Mouse (Mus musculus) hindbrain, embryonic 16.5 days (tissue): Measurements from ENCODE around the gene Pdcd2l. TPM values are rescaled to one million over a fixed set of nuclear protein-coding genes. Genes with fewer than 3 reads are reported as not detected.
"Not testable (repeated sequence)": the region's sequence is repeated elsewhere in the genome, so short reads cannot be mapped to it uniquely, and the experiment has no call there.

Experiments used
- ATAC-seq: fragments of 200-750 bp; cut with Nextera tagmentation; 2 replicates; pipeline ENCODE4 v1.8.0; 2017; ENCODE audit warnings: moderate TSS enrichment, moderate library complexity
- H3K27ac ChIP-seq: fragments of 300-500 bp; sonication (generic); 2 replicates; pipeline ENCODE4 v1.5.1; 2014; ENCODE audit warnings: low read depth, mild to moderate bottlenecking, control low read depth, low read length, moderate library complexity
- H3K27me3 ChIP-seq: fragments of 300-500 bp; sonication (generic); replicated peaks from 2 replicates; pipeline ENCODE4 v1.6.1; 2014; ENCODE audit warnings: low read length; ENCODE audit not compliant: control insufficient read depth, insufficient read depth
- H3K36me3 ChIP-seq: fragments of 300-500 bp; sonication (generic); 2 replicates; pipeline ENCODE4 v1.6.1; 2014; ENCODE audit warnings: mild to moderate bottlenecking, low read length, moderate library complexity, mixed read lengths; ENCODE audit not compliant: control insufficient read depth, insufficient read depth
- H3K4me1 ChIP-seq: fragments of 300-500 bp; sonication (generic); 2 replicates; pipeline ENCODE4 v1.6.1; 2014; ENCODE audit warnings: low read depth, low read length; ENCODE audit not compliant: control insufficient read depth, insufficient read depth
- H3K4me2 ChIP-seq: fragments of 300-500 bp; sonication (generic); 2 replicates; pipeline ENCODE4 v1.6.1; 2014; ENCODE audit warnings: mild to moderate bottlenecking, low read length, control low read depth, moderate library complexity
- H3K4me3 ChIP-seq: fragments of 300-500 bp; sonication (generic); 2 replicates; pipeline ENCODE4 v1.5.1; 2014; ENCODE audit warnings: mild to moderate bottlenecking, low read length, control low read depth, moderate library complexity
- H3K9ac ChIP-seq: fragments of 300-500 bp; sonication (generic); 2 replicates; pipeline ENCODE4 v1.6.1; 2014; ENCODE audit warnings: low read depth, mild to moderate bottlenecking, control low read depth, low read length, moderate library complexity
- H3K9me3 ChIP-seq: fragments of 300-500 bp; sonication (generic); 2 replicates; pipeline ENCODE4 v1.6.1; 2014; ENCODE audit warnings: mild to moderate bottlenecking, low read length, moderate library complexity; ENCODE audit not compliant: control insufficient read depth
- WGBS: fragments of 180-500 bp; shearing (Covaris S2); extraction: QIAGEN DNeasy Blood & Tissue Kit; methylation state at CpG from one replicate; pipeline ENCODE4 v1.1.7; 2014; 5-methylcytosine and 5-hydroxymethylcytosine counted together
- polyA plus RNA-seq: library from polyadenylated mRNA; unstranded; fragments of >200 nt; fragmentation: Nextera tagmentation; extraction: Ambion mirVana; gene quantifications from 2 replicates; pipeline ENCODE4 v1.2.1, GENCODE M21; 2015

Gene Pdcd2l
- polyA plus RNA-seq, 1 experiment from 2014 or later: 87.3 TPM

DNA sequence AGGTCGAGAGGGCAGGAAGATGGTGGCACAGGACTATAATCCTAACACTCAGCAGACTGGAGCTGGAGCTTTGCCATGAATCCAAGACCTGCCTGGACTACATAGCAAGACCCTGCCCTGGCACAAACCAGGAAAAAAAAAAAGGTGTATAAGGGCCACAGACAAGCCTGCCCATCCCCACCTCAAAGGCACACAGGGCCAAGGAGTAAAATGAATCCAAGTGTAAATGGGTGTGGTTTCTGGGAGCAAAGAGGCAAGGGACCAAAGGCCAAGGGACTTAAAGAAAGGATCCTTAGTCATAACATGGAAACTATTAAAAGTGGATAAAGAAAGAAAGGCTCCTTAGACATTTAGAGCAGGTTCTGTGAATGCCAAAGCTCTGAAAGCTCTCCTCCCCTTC lies 22.0 kb upstream of the Pdcd2l start:
- Histone ChIP-seq H3K36me3 (peaks cover 58% of the 10 kb centered on the region), H3K27ac (no peak overlapping the region), H3K9me3 (no peaks in the 10 kb centered on the region), H3K4me1 (no peaks in the 10 kb centered on the region), H3K4me2 (no peak overlapping the region), H3K27me3 (no peaks in the 10 kb centered on the region), H3K4me3 (no peak overlapping the region), H3K9ac (no peak overlapping the region)
- no peak for ATAC-seq
- 82% methylated on average over 1 of the region's 1 CpGs for WGBS

GRCm38 (mm10) chr7:34216474-34216873 lies 20.0 kb upstream of the Pdcd2l start:
- no peaks in the 10 kb centered on the region for H3K9me3 ChIP-seq
- H3K4me2 ChIP-seq: no peak overlapping the region
- 93% methylated on average over 10 of the region's 10 CpGs for WGBS
- H3K36me3 ChIP-seq: peaks cover 64% of the 10 kb centered on the region
- H3K4me3 ChIP-seq: no peak overlapping the region
- no peak overlapping the region for H3K27ac ChIP-seq
- H3K27me3 ChIP-seq: no peaks in the 10 kb centered on the region
- no peak for ATAC-seq
- H3K4me1 ChIP-seq: no peaks in the 10 kb centered on the region
- H3K9ac ChIP-seq: no peak overlapping the region

DNA sequence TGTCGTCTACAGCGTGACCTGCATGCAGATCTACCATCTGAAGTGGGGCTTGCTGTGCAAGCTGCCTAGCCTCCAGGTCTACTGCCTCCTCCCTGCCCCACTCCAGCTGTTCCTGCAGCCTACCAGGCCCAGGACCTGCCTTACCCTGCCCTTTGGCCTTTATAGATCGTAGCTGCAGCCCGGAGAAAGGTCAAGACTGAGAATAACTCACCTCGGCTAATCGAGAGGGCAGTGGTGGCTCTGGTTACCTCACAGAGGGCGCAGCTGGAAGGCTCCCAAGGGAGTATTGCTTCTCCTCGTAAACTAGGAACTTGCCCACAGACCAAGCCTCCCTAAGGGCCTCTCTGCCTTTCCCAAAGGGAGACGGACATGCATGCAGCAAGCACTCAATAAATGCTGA lies 19.0 kb upstream of the Pdcd2l start:
- no peak overlapping the region for H3K4me2 ChIP-seq
- no peak overlapping the region for H3K4me3 ChIP-seq
- H3K36me3 ChIP-seq: peaks cover 66% of the 10 kb centered on the region
- no peaks in the 10 kb centered on the region for H3K4me1 ChIP-seq
- ATAC-seq: no peak
- no peak overlapping the region for H3K9ac ChIP-seq
- 91% methylated on average over 9 of the region's 9 CpGs for WGBS
- no peaks in the 10 kb centered on the region for H3K9me3 ChIP-seq
- no peak overlapping the region for H3K27ac ChIP-seq
- no peaks in the 10 kb centered on the region for H3K27me3 ChIP-seq

- H3K9me3 ChIP-seq: no peaks in the 10 kb centered on the region
- no peaks in the 10 kb centered on the region for H3K27me3 ChIP-seq
- no peak overlapping the region for H3K27ac ChIP-seq
- WGBS: 85% methylated on average over 8 of the region's 8 CpGs
- H3K4me3 ChIP-seq: no peak overlapping the region
- H3K4me1 ChIP-seq: no peaks in the 10 kb centered on the region
- ATAC-seq: no peak
- H3K9ac ChIP-seq: no peak overlapping the region
- H3K36me3 ChIP-seq: peaks cover 61% of the 10 kb centered on the region
- H3K4me2 ChIP-seq: no peak overlapping the region
Measured at GRCm38 (mm10) chr7:34214644-34215043, 18.2 kb upstream of the Pdcd2l start.

- H3K9me3 ChIP-seq: no peaks in the 10 kb centered on the region
- no peak overlapping the region for H3K9ac ChIP-seq
- H3K36me3 ChIP-seq: peaks cover 60% of the 10 kb centered on the region
- no peaks in the 10 kb centered on the region for H3K4me1 ChIP-seq
- ATAC-seq: no peak
- no peaks in the 10 kb centered on the region for H3K27me3 ChIP-seq
- no peak overlapping the region for H3K27ac ChIP-seq
- no peak overlapping the region for H3K4me2 ChIP-seq
- WGBS: 95% methylated on average over 7 of the region's 7 CpGs
- H3K4me3 ChIP-seq: no peak overlapping the region
Measured at GRCm38 (mm10) chr7:34213281-34213680, 16.8 kb upstream of the Pdcd2l start.

- no peak for ATAC-seq
- no peak overlapping the region for H3K27ac ChIP-seq
- no peaks in the 10 kb centered on the region for H3K27me3 ChIP-seq
- 92% methylated on average over 9 of the region's 9 CpGs for WGBS
- H3K4me1 ChIP-seq: no peaks in the 10 kb centered on the region
- H3K4me3 ChIP-seq: no peak overlapping the region
- no peak overlapping the region for H3K4me2 ChIP-seq
- no peak overlapping the region for H3K9ac ChIP-seq
- peaks cover 77% of the 10 kb centered on the region for H3K36me3 ChIP-seq
- H3K9me3 ChIP-seq: no peaks in the 10 kb centered on the region
Measured at GRCm38 (mm10) chr7:34208027-34208745, 11.7 kb upstream of the Pdcd2l start.

- no peak overlapping the region for H3K9ac ChIP-seq
- ATAC-seq: no peak
- H3K4me3 ChIP-seq: no peak overlapping the region
- H3K4me1 ChIP-seq: no peaks in the 10 kb centered on the region
- WGBS: 96% methylated on average over 6 of the region's 6 CpGs
- no peak overlapping the region for H3K4me2 ChIP-seq
- H3K27me3 ChIP-seq: no peaks in the 10 kb centered on the region
- H3K9me3 ChIP-seq: no peaks in the 10 kb centered on the region
- no peak overlapping the region for H3K27ac ChIP-seq
- H3K36me3 ChIP-seq: peaks cover 79% of the 10 kb centered on the region
Measured at GRCm38 (mm10) chr7:34206331-34206730, 9.9 kb upstream of the Pdcd2l start.

- H3K36me3 ChIP-seq: peaks cover 62% of the 10 kb centered on the region
- ATAC-seq: 0 out of 2 replicates have a peak, but pooled peaks have one; percentile 50
- H3K4me3 ChIP-seq, H3K27ac ChIP-seq, H3K9me3 ChIP-seq, H3K4me2 ChIP-seq, H3K4me1 ChIP-seq, H3K27me3 ChIP-seq, H3K9ac ChIP-seq: not testable (repeated sequence)
- 87% methylated on average over 10 of the region's 10 CpGs for WGBS
Measured at GRCm38 (mm10) chr7:34202147-34202546, 5.7 kb upstream of the Pdcd2l start.

GRCm38 (mm10) chr7:34200829-34201228 lies 4.4 kb upstream of the Pdcd2l start:
- no peak overlapping the region for H3K4me2 ChIP-seq
- peaks cover 51% of the 10 kb centered on the region for H3K36me3 ChIP-seq
- no peak overlapping the region for H3K4me3 ChIP-seq
- WGBS: 100% methylated on average over 2 of the region's 2 CpGs
- peaks cover 1% of the 10 kb centered on the region; the same call in 1 of the 2 replicates for H3K4me1 ChIP-seq
- H3K9me3 ChIP-seq: 0 out of 2 replicates have a peak, but pooled peaks cover 2% of the 10 kb centered on the region
- H3K27me3 ChIP-seq: no peaks in the 10 kb centered on the region
- H3K9ac ChIP-seq: no peak overlapping the region
- no peak overlapping the region for H3K27ac ChIP-seq
- ATAC-seq: no peak
